Mouse (Mus musculus): Measurements from ENCODE around the gene Smok3a. TPM values are rescaled to one million over a fixed set of nuclear protein-coding genes. Genes with fewer than 3 reads are reported as not detected.

Gene Smok3a
- total and polyA plus RNA-seq, 3 experiments, result not detected

GRCm38 (mm10) chr5:138080456-138080855, 59.4 kb downstream of the Smok3a start:
- Histone ChIP-seq H3K79me2 (ENCODE audit: control insufficient read depth, insufficient read depth, low read length, poor library complexity) (peaks cover 6% of the 10 kb centered on the region), H3K27me3 (ENCODE audit: control insufficient read depth in 1 of 2, insufficient read depth in 2 of 2, low read length in 2 of 2) (peaks cover 0 to 2% of the 10 kb centered on the region in 2 experiments; a peak in 1 of 4 replicates), H3K9ac (ENCODE audit: control insufficient read depth, low read depth, low read length, poor library complexity, severe bottlenecking) (no peak overlapping the region), H3K9me3 (replicated peaks; ENCODE audit: insufficient read depth, low read length) (no peaks in the 10 kb centered on the region), H3K36me3 (ENCODE audit: control insufficient read depth in 1 of 2, insufficient read depth in 2 of 2, low read length in 2 of 2) (peaks cover 0 to 4% of the 10 kb centered on the region in 2 experiments; a peak in 2 of 4 replicates), H3K27ac (ENCODE audit: control insufficient read depth, low read depth, low read length) (no peak overlapping the region), H3K4me3 (ENCODE audit: control insufficient read depth in 1 of 2, insufficient read depth in 1 of 2, low read depth in 2 of 2, low read length in 2 of 2) (no peak overlapping the region), H3K4me1 (ENCODE audit: control insufficient read depth in 1 of 2, insufficient read depth in 2 of 2, low read length in 2 of 2) (peaks cover 0 to 2% of the 10 kb centered on the region in 2 experiments; a peak in 1 of 4 replicates)
- DNase-seq (ENCODE audit: low read depth, low spot score), result no peak
- TF ChIP-seq JUND (IDR thresholded peaks at IDR 0.05; ENCODE audit: low read depth, low read length) (no peak), USF2 (IDR thresholded peaks at IDR 0.05; ENCODE audit: borderline replicate concordance in 1 of 2, insufficient read depth in 1 of 2, low read depth in 1 of 2, low read length in 2 of 2) (no peak), TAL1 (IDR thresholded peaks at IDR 0.05; ENCODE audit: low read length) (no peak), MAX (IDR thresholded peaks at IDR 0.05; ENCODE audit: low read length) (no peak), POLR2AphosphoS5 (IDR thresholded peaks at IDR 0.05; ENCODE audit: borderline replicate concordance, low read depth, low read length) (no peak), MYB (IDR thresholded peaks at IDR 0.05; ENCODE audit: low read depth, low read length) (no peak), MAFK (IDR thresholded peaks at IDR 0.05; ENCODE audit: borderline replicate concordance, low read depth, low read length) (no peak), EP300 (IDR thresholded peaks at IDR 0.05; ENCODE audit: low read depth in 1 of 2, low read length in 2 of 2) (no peak), POLR2A (IDR thresholded peaks at IDR 0.05; ENCODE audit: control insufficient read depth in 1 of 2, insufficient read depth in 1 of 2, low read depth in 1 of 2, low read length in 2 of 2, poor library complexity in 1 of 2) (no peak), UBTF (IDR thresholded peaks at IDR 0.05; ENCODE audit: borderline replicate concordance, insufficient read depth, low read depth, low read length) (no peak), USF1 (IDR thresholded peaks at IDR 0.05; ENCODE audit: low read depth, low read length) (no peak), SMC3 (IDR thresholded peaks at IDR 0.05; ENCODE audit: low read depth, low read length) (no peak), NELFE (IDR thresholded peaks at IDR 0.05; ENCODE audit: low read depth, low read length) (no peak), ZNF384 (IDR thresholded peaks at IDR 0.05; ENCODE audit: low read depth, low read length) (no peak)

GRCm38 (mm10) chr5:138081446-138081845, 60.4 kb downstream of the Smok3a start:
- no peaks in the 10 kb centered on the region for H3K9me3 ChIP-seq (replicated peaks; ENCODE audit: insufficient read depth, low read length)
- H3K36me3 ChIP-seq (ENCODE audit: control insufficient read depth in 1 of 2, insufficient read depth in 2 of 2, low read length in 2 of 2), result peaks cover 0 to 10% of the 10 kb centered on the region in 2 experiments; a peak in 2 of 4 replicates
- H3K79me2 ChIP-seq (ENCODE audit: control insufficient read depth, insufficient read depth, low read length, poor library complexity), result peaks cover 13% of the 10 kb centered on the region
- TF ChIP-seq POLR2AphosphoS2 (IDR thresholded peaks at IDR 0.05; ENCODE audit: low read length), result no peak
- TF ChIP-seq ETS1 (IDR thresholded peaks at IDR 0.05; ENCODE audit: low read depth, low read length), result no peak
- no peak for TF ChIP-seq ELF1 (IDR thresholded peaks at IDR 0.05; ENCODE audit: low read depth, low read length)
- TF ChIP-seq MAZ (IDR thresholded peaks at IDR 0.05; ENCODE audit: low read depth, low read length), result no peak
- no peak for TF ChIP-seq RCOR1 (IDR thresholded peaks at IDR 0.05; ENCODE audit: low read depth, low read length)
- no peak for TF ChIP-seq POLR2A (IDR thresholded peaks at IDR 0.05; ENCODE audit: control insufficient read depth in 1 of 2, insufficient read depth in 1 of 2, low read depth in 1 of 2, low read length in 2 of 2, poor library complexity in 1 of 2)
- no peak for TF ChIP-seq TAL1 (IDR thresholded peaks at IDR 0.05; ENCODE audit: low read length)
- TF ChIP-seq POLR2AphosphoS5 (IDR thresholded peaks at IDR 0.05; ENCODE audit: borderline replicate concordance, low read depth, low read length), result no peak
- no peak for TF ChIP-seq GABPA (IDR thresholded peaks at IDR 0.05; ENCODE audit: low read depth, low read length)
- TF ChIP-seq TCF12 (IDR thresholded peaks at IDR 0.05; ENCODE audit: low read depth, low read length), result no peak
- peaks cover 0 to 2% of the 10 kb centered on the region in 2 experiments; a peak in 1 of 4 replicates for H3K27me3 ChIP-seq (ENCODE audit: control insufficient read depth in 1 of 2, insufficient read depth in 2 of 2, low read length in 2 of 2)
- H3K4me1 ChIP-seq (ENCODE audit: control insufficient read depth in 1 of 2, insufficient read depth in 2 of 2, low read length in 2 of 2), result peaks cover 2 to 4% of the 10 kb centered on the region in 2 experiments; a peak in 3 of 4 replicates
- H3K27ac ChIP-seq (ENCODE audit: control insufficient read depth, low read depth, low read length), result no peak overlapping the region
- no peak overlapping the region for H3K9ac ChIP-seq (ENCODE audit: control insufficient read depth, low read depth, low read length, poor library complexity, severe bottlenecking)
- DNase-seq (ENCODE audit: low read depth, low spot score), result no peak
- no peak overlapping the region for H3K4me3 ChIP-seq (ENCODE audit: control insufficient read depth in 1 of 2, insufficient read depth in 1 of 2, low read depth in 2 of 2, low read length in 2 of 2)

Data from MEL (cell line).